Mouse (Mus musculus) C2C12 (cell line): Measurements from ENCODE around the gene 4930558C23Rik.
"Not testable (repeated sequence)": the region's sequence is repeated elsewhere in the genome, so short reads cannot be mapped to it uniquely, and the experiment has no call there.

Experiments used
- CEBPB ChIP-seq: IDR thresholded peaks from one replicate; pipeline ENCODE4 v1.6.1; 2011; ENCODE audit warnings: low read depth, mild to moderate bottlenecking, control low read depth, moderate library complexity
- CTCF ChIP-seq: IDR thresholded peaks from one replicate; pipeline ENCODE4 v1.5.1; 2011; ENCODE audit not compliant: control insufficient read depth, insufficient read depth, insufficient read length
- MAX ChIP-seq: IDR thresholded peaks from one replicate; pipeline ENCODE4 v1.6.1; 2011; ENCODE audit warnings: mild to moderate bottlenecking, control low read depth
- MYOD1 ChIP-seq: IDR thresholded peaks from one replicate; pipeline ENCODE4 v1.6.1; 2011; ENCODE audit warnings: low read depth; ENCODE audit not compliant: control insufficient read depth, insufficient read length
- MYOG ChIP-seq: IDR thresholded peaks from one replicate; pipeline ENCODE4 v1.6.1; 2011; ENCODE audit not compliant: control insufficient read depth, insufficient read length; ENCODE audit errors: extremely low read depth
- USF1 ChIP-seq: IDR thresholded peaks from one replicate; pipeline ENCODE4 v1.6.1; 2011; ENCODE audit warnings: low read depth, mild to moderate bottlenecking, control low read depth, moderate library complexity

GRCm38 (mm10) chr3:95356701-95357449 is 45.8 kb downstream of the 4930558C23Rik start, which contains the start of gene Setdb1:
- not testable (repeated sequence) for TF ChIP-seq CTCF, MYOD1, USF1, CEBPB, MYOG
- TF ChIP-seq MAX: peak; percentile 46
